Mouse (Mus musculus): ENCODE data around the gene Kat6b.
"Not testable (repeated sequence)": the region's sequence is repeated elsewhere in the genome, so short reads cannot be mapped to it uniquely, and the experiment has no call there.

Gene Kat6b

GRCm38 (mm10) chr14:21662465-21663142, 181.4 kb downstream of the Kat6b start:
- no peak for DNase-seq (ENCODE audit: low spot score in 2 of 2)

DNA sequence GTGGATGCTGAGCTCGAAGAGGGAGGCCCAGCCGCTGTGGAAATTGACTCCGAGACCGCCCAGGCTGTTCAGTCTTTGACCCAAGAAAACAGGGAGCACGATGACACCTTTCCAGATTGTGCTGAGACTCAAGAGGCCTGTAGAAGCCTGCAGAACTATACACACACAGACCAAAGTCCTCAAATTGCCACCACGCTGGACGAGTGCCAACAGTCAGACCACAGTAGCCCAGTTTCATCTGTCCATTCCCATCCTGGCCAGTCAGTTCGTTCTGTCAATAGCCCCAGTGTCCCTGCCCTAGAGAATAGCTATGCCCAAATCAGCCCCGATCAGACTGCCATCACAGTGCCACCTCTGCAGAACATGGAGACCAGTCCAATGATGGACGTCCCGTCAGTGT, 188.0 kb downstream of the Kat6b start:
- DNase-seq (ENCODE audit: low spot score in 2 of 2): no peak

GRCm38 (mm10) chr14:21669633-21670421, 188.6 kb downstream of the Kat6b start:
- DNase-seq (ENCODE audit: low spot score in 2 of 2): no peak

GRCm38 (mm10) chr14:21670422-21671006, 189.3 kb downstream of the Kat6b start:
- not testable (repeated sequence) for DNase-seq (ENCODE audit: low spot score in 2 of 2)

- no peak for DNase-seq (ENCODE audit: low spot score in 2 of 2)
These were observed 191.9 kb downstream of the Kat6b start for GRCm38 (mm10) chr14:21673100-21673499.

GRCm38 (mm10) chr14:21674471-21674870, 193.2 kb downstream of the Kat6b start:
- no peak for DNase-seq (ENCODE audit: low spot score in 2 of 2)

DNA sequence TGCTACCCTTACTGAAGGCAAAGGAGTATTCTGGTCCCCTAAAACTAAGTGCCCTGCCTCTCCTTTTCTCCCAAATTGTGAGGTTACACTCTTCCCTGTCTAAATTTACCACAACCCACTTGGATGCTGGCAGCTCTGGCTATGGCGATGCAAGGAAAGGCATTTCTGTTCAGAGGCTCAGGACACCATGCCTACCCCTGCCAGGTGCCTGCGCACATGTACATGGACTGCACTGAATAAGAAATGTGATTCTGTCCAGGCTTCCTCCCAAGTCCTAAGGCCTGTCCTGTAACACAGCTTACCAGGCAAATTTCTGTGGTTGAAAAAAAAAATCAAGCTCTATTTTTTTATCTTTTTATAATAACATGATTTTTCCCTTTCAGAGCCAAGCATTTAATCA, 195.0 kb downstream of the Kat6b start:
- no peak for DNase-seq (ENCODE audit: low spot score in 2 of 2)

DNA sequence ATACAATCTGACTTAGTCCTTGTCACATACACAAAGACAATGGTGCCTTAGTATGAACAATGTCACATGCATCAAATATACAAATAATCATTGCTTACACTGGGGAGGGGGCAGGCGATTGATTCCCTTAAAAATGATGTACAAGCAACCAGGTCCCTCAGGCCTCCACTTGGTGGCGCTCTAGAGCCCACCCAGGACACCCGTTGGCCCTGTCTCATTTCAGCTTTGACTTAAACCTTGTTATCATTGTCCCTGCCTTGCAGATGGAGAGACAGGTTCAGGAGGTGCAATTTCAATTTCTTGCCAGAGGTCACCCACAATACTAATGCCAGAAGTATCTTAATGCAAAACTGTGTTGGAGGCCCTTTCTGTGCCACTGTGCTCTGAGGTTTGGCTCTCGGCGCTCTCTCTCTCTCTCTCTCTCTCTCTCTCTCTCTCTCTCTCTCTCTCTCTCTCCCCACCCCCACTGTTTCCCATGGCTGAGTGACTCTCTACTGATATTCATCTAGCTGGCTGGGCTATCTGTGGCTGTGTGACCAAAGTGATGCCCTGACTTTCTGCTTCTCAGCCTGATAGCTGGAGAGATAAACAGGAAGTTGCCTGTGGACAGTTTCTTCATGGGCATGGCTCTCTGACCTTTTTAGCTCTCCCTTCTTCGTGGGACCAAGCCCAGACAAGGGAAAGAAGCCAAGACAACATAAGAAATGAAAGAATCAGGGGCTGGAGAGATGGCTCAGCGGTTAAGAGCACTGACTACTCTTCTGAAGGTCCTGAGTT, 197.5 kb downstream of the Kat6b start:
- DNase-seq (ENCODE audit: low spot score in 2 of 2): no peak

GRCm38 (mm10) chr14:21679631-21680201, 198.5 kb downstream of the Kat6b start:
- no peak for DNase-seq (ENCODE audit: low spot score in 2 of 2)

DNA sequence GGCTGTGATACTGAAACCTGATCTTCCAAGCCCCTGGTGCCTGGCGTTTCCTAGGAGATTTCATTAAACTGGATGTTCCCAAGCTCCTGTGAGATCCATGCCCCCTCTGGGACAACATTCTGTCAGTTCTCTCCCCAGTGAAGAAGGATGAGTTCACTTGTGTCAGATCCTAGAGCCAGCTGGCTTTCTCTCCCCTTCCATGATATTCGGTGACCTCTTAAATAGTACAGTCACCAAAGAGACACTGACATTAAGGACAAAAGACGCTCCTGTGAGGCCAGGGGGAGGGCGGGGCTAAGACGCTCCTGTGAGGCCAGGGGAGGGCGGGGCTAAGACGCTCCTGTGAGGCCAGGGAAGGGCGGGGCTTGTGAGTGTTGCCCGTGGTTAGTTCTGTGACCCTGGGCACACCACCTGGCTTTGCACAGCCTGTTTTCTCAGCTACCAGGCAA, 201.5 kb downstream of the Kat6b start:
- no peak for DNase-seq (ENCODE audit: low spot score in 2 of 2)

DNA sequence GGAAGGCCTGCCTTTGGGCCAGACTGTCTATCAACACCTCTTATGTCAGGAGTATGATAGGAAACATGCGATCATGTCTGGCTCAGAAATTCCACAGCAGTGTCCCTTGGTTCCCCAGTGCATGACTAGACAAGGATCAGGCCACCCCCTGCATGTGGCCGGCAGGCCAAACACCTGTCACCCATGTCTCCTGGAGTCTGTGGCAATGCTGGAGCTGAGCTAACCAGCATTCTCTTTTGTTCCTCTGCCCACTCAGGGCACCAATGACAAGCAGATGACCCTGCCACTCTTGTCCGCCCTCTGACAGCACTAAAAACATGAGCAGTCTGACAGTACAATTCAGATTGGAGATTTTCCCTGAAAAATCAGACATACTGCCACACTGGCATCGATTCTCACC, 202.6 kb downstream of the Kat6b start:
- no peak for DNase-seq (ENCODE audit: low spot score in 2 of 2)

DNA sequence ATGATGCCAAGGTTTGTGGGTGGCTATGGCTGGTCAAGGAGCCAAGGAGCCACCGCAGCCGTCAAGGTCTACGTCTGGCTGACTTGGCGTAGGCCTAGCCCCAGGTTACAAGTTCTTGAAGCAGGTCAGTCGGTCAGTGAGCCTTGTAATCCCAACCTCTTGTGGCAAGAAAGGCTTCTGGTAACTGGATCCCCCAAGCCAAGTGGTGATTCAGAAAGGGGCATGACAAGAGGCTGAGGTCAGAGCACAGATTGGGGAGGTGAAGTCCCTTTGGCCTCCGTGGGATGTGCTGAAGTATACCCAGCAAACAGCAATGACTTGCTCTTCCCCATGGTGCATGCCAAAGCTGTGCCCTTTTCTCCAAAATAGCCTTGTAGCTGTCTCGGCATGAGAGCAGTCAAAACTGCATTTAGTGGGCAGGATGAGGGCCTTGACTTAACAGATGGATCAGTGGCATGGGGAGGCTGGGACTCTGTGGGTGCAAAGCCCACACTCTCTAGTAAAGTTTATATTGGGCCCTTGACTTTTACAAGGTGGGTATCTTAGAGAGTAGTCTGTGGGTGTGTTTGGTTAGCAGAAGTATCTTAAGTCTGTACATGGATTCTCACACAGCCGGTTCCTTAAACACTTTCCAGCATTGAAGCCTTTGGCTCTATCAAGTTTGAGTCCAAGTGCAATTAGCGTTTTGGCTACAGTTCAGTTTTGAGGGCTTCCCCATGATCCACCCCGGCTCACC, 204.3 kb downstream of the Kat6b start:
- no peak for DNase-seq (ENCODE audit: low spot score in 2 of 2)

- DNase-seq (ENCODE audit: low spot score in 2 of 2): no peak
These were observed 205.4 kb downstream of the Kat6b start for GRCm38 (mm10) chr14:21686376-21687279.

- no peak for DNase-seq (ENCODE audit: low spot score in 2 of 2)
These were observed 209.8 kb downstream of the Kat6b start for GRCm38 (mm10) chr14:21691070-21691469.

DNA sequence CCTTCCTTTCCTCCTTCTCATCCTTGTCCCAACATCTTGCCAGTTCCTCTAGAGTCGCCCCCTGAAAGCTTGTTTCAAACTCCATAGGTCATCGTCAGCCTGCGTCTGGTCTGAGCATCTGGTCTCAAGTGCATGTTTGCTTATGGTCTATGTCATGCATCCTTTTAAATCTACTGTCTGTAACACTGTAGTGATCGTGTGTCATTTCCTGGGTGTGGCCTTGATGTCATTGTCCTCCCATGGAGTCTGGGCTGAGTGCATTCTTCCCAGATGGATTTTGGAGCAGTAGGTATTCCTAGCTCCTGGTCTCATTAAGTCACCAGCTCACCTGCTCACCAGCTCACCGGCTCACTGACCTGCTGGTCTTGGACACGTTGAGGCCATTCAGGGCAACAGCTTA, 213.8 kb downstream of the Kat6b start:
- DNase-seq (ENCODE audit: low spot score in 2 of 2): no peak

DNA sequence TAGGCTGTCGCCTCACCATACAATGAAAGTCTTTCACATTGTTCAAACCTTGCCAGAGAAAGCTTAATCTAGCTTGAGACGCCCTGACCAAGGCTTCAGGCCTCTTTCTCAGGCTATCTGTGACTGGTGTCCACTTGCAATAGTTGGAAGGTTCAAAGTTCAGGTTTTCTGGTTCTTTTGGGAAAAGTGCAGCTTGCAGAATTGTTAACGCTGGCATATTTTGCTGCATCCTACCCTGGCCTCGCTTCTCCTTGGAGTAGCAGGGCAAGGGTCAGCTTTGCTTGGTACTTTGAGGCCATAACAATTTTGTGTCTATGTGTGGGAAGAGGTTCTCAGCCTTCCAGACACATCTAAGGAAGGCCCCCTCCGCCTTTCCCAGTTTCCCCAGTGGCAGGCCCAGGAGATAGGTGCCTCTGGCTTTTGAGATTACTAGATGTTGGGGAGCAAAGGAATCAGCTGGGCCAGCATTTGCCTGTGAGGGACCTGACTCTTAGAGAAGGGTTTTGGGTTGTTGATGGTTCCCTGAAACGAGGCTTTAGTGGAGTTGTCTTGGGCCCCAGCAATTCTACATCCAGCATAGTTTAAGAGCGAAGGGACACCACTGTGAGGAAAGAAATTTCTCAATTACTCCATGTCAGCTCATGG, 215.1 kb downstream of the Kat6b start:
- DNase-seq (ENCODE audit: low spot score in 2 of 2): no peak

- DNase-seq (ENCODE audit: low spot score in 2 of 2): no peak
These were observed 221.5 kb downstream of the Kat6b start for GRCm38 (mm10) chr14:21702691-21703090.

DNA sequence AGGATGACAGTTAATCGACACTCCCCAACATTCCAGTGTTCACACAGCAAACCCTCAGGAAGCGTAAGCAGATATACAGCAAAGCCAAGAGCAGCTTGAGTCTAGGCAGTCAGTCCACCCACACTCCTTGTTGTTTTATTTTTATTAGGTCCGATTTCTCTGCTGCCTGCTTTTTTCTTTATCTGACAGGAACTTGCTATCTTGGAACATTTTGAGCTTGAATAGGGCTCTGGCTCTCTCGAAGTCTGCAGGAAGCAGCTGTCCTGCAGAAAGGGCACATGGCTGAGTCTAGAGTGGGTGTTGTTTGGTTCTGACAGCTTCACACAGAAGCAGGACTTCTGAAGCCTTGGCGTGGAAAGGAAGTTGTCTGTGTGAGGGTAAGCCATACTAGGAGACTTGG, 222.0 kb downstream of the Kat6b start:
- DNase-seq (ENCODE audit: low spot score in 2 of 2): no peak

- no peak for DNase-seq (ENCODE audit: low spot score in 2 of 2)
These were observed 224.2 kb downstream of the Kat6b start for GRCm38 (mm10) chr14:21705462-21705861.

Data from urinary bladder, postnatal 4 days (tissue).